Mouse (Mus musculus) gastrocnemius, postnatal 10 days (tissue): ENCODE results near the gene Sytl1. TPM values are rescaled to one million over a fixed set of nuclear protein-coding genes. Genes with fewer than 3 reads are reported as not detected.

Source experiments
- DNase-seq: peaks from one replicate; pipeline ENCODE4 v3.0.0; 2021; ENCODE audit warnings: mixed read lengths
- total RNA-seq, 2 experiments: library from RNA; stranded (reverse); gene quantifications; 2 replicates each; pipeline ENCODE4 v1.2.3; 2021

The Sytl1 gene
- total RNA-seq, 2 experiments from 2014 or later = 1.1 to 1.4 TPM

- no peak for DNase-seq
These were observed 15.8 kb downstream of the Sytl1 start for GRCm38 (mm10) chr4:133247072-133247471.

GRCm38 (mm10) chr4:133244289-133244688 is 18.6 kb downstream of the Sytl1 start:
- no peak for DNase-seq

- DNase-seq = no peak
These were observed 19.4 kb downstream of the Sytl1 start for GRCm38 (mm10) chr4:133243538-133243937.

- no peak for DNase-seq
These were observed 20.2 kb downstream of the Sytl1 start for GRCm38 (mm10) chr4:133242710-133243109.

GRCm38 (mm10) chr4:133241910-133242309 is 21.0 kb downstream of the Sytl1 start:
- no peak for DNase-seq

- peak; percentile 88 for DNase-seq
These were observed 21.7 kb downstream of the Sytl1 start for GRCm38 (mm10) chr4:133240934-133241908.

GRCm38 (mm10) chr4:133240490-133240921 is 22.4 kb downstream of the Sytl1 start, which contains the start of gene Map3k6:
TSS of gene Map3k6 (plus strand) at chr4:133240818.
- peak; percentile 42 for DNase-seq

- no peak for DNase-seq
These were observed 25.0 kb downstream of the Sytl1 start for GRCm38 (mm10) chr4:133237911-133238310.

GRCm38 (mm10) chr4:133235415-133235814 is 27.5 kb downstream of the Sytl1 start:
- no peak for DNase-seq

- DNase-seq = no peak
These were observed 28.1 kb downstream of the Sytl1 start for GRCm38 (mm10) chr4:133234771-133235170.

- no peak for DNase-seq
These were observed 29.5 kb downstream of the Sytl1 start for GRCm38 (mm10) chr4:133233285-133233976.

- no peak for DNase-seq
These were observed 33.3 kb downstream of the Sytl1 start for GRCm38 (mm10) chr4:133229582-133229981.

GRCm38 (mm10) chr4:133227636-133228035 is 35.3 kb downstream of the Sytl1 start:
- no peak for DNase-seq

- no peak for DNase-seq
These were observed 36.8 kb downstream of the Sytl1 start for GRCm38 (mm10) chr4:133226073-133226472.

GRCm38 (mm10) chr4:133223875-133224274 is 39.0 kb downstream of the Sytl1 start:
- no peak for DNase-seq

GRCm38 (mm10) chr4:133221701-133222100 is 41.2 kb downstream of the Sytl1 start:
- no peak for DNase-seq

- no peak for DNase-seq
These were observed 42.3 kb downstream of the Sytl1 start for GRCm38 (mm10) chr4:133220656-133221055.

- DNase-seq = no peak
These were observed 44.2 kb downstream of the Sytl1 start for GRCm38 (mm10) chr4:133218745-133219144.

GRCm38 (mm10) chr4:133217641-133218040 is 45.3 kb downstream of the Sytl1 start:
- DNase-seq = peak; percentile 68

- no peak for DNase-seq
These were observed 49.3 kb downstream of the Sytl1 start for GRCm38 (mm10) chr4:133213661-133214060.

- DNase-seq = no peak
These were observed 49.7 kb downstream of the Sytl1 start for GRCm38 (mm10) chr4:133213268-133213590.

GRCm38 (mm10) chr4:133212562-133213267 is 50.2 kb downstream of the Sytl1 start:
- DNase-seq = peak; percentile 79
